Mouse (Mus musculus): Measurements from ENCODE around the gene Stag1.

DNA sequence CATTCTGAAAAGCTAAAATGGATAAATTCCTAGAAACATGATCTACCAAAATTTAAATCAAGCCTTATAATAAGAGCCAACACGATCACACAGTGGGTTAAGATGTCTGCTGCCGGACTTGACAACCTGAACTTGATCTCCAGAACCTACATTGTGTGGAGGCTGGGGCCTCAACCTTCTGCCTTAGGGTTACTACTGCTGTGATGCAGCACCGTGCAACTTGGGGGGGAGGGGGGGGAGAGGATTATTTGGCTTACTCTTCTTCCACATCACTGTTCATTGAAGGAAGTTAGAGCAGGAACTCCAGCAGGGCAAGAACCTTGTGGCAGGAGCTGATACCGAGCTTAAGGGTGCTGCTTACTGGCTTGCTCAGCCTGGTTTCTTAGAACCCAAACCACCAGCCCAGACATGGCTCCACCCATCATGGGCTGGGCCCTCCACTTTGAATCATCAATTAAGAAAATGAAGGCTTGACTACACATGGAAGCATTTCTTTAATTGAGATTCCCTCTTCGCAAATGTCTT lies 365.4 kb downstream of the Stag1 start:
- TF ChIP-seq POLR2A (IDR thresholded peaks at IDR 0.05; ENCODE audit: borderline replicate concordance, extremely low read depth, low read depth, low read length) (no peak), CTCF (IDR thresholded peaks at IDR 0.05; ENCODE audit: insufficient read depth, low read length) (no peak)
